Mouse (Mus musculus) kidney, adult 2 months (tissue): ENCODE results near the gene Pik3c2g.

Source experiments
- CTCF ChIP-seq: fragments of 200-500 bp; conservative IDR thresholded peaks from 2 replicates; pipeline ENCODE4 v1.5.1; 2011; ENCODE audit warnings: low read depth, mild to moderate bottlenecking, control low read depth, low read length, moderate library complexity, mixed read lengths; ENCODE audit not compliant: insufficient read depth, insufficient read length
- POLR2A ChIP-seq: fragments of 200-500 bp; IDR thresholded peaks from one replicate; pipeline ENCODE4 v1.6.1; 2011; ENCODE audit warnings: low read depth, low read length, control low read depth

GRCm38 (mm10) chr6:139764398-139764797, 177.4 kb downstream of the Pik3c2g start:
- no peak for TF ChIP-seq CTCF
- no peak for TF ChIP-seq POLR2A
